Mouse (Mus musculus): Measurements from ENCODE around the gene Rps13. TPM values are rescaled to one million over a fixed set of nuclear protein-coding genes. Genes with fewer than 3 reads are reported as not detected.
A peak's percentile ranks its signal among the peaks of the same experiment; 100 is the strongest.

Gene Rps13
- total and polyA plus RNA-seq, 3 experiments = 388 to 1,979 (median 1,623) TPM

GRCm38 (mm10) chr7:116328777-116329176 lies 5.2 kb downstream of the Rps13 start:
- TF ChIP-seq NRF1 (IDR thresholded peaks at IDR 0.05; ENCODE audit: low read depth, low read length) (no peak), ELF1 (IDR thresholded peaks at IDR 0.05; ENCODE audit: low read depth, low read length) (no peak), SMC3 (IDR thresholded peaks at IDR 0.05; ENCODE audit: low read depth, low read length) (no peak), MEF2A (IDR thresholded peaks at IDR 0.05; ENCODE audit: borderline replicate concordance, low read depth, low read length) (no peak), ZKSCAN1 (IDR thresholded peaks at IDR 0.05; ENCODE audit: borderline replicate concordance, low read depth, low read length) (no peak), SIN3A (IDR thresholded peaks at IDR 0.05; ENCODE audit: low read length) (no peak)
- dilution Hi-C loops (cut with MboI; ENCODE audit: extremely low pct_ligation_motif_present, extremely low pct_unique_long_range_greater_than_20kb, low sequenced_read_pairs) = no loop called here
- in situ Hi-C loops (cut with MboI; ENCODE audit: low pct_ligation_motif_present, low pct_unique_long_range_greater_than_20kb, low sequenced_read_pairs) = loop anchor here (25.0 kb wide), 2 partner anchors 184 to 284 kb away; partner anchors contain the start of gene Nucb2
- Histone ChIP-seq H3K27ac (ENCODE audit: insufficient read depth, low read depth) (no peak overlapping the region), H3K4me2 (ENCODE audit: insufficient read depth, low read depth, poor library complexity, severe bottlenecking) (no peak overlapping the region), H3K4me3 (replicated peaks in 1 of 3; ENCODE audit: low read depth in 2 of 3, low read length in 2 of 3, poor library complexity in 1 of 3) (no peak overlapping the region), H3K79me2 (replicated peaks; ENCODE audit: control insufficient read depth, extremely low read depth, insufficient read depth, poor library complexity, severe bottlenecking) (peaks cover 14% of the 10 kb centered on the region), H3K4me1 (ENCODE audit: control insufficient read depth in 1 of 2, insufficient read depth in 2 of 2) (peaks cover 0 to 32% of the 10 kb centered on the region in 2 experiments; a peak in 2 of 4 replicates), H3K27me3 (replicated peaks) (no peaks in the 10 kb centered on the region), H3K36me3 (replicated peaks in 1 of 2; ENCODE audit: control insufficient read depth in 1 of 2, insufficient read depth in 1 of 2, low read length in 1 of 2) (peaks cover 29 to 41% of the 10 kb centered on the region in 2 experiments), H3K9me3 (replicated peaks; ENCODE audit: low read length) (no peaks in the 10 kb centered on the region), H3K9ac (ENCODE audit: insufficient read depth, low read depth) (no peak overlapping the region)
- DNase-seq (ENCODE audit: extremely low read depth) = no peak

GRCm38 (mm10) chr7:116327901-116328300 lies 6.1 kb downstream of the Rps13 start:
- no peak overlapping the region for H3K4me3 ChIP-seq (replicated peaks in 1 of 3; ENCODE audit: low read depth in 2 of 3, low read length in 2 of 3, poor library complexity in 1 of 3)
- no peak overlapping the region for H3K4me2 ChIP-seq (ENCODE audit: insufficient read depth, low read depth, poor library complexity, severe bottlenecking)
- no peak overlapping the region for H3K27ac ChIP-seq (ENCODE audit: insufficient read depth, low read depth)
- no peak overlapping the region for H3K9ac ChIP-seq (ENCODE audit: insufficient read depth, low read depth)
- in situ Hi-C loops (cut with MboI; ENCODE audit: low pct_ligation_motif_present, low pct_unique_long_range_greater_than_20kb, low sequenced_read_pairs) (loop anchor here (25.0 kb wide), 2 partner anchors 184 to 284 kb away; partner anchors contain the start of gene Nucb2), dilution Hi-C loops (cut with MboI; ENCODE audit: extremely low pct_ligation_motif_present, extremely low pct_unique_long_range_greater_than_20kb, low sequenced_read_pairs) (no loop called here)
- H3K4me1 ChIP-seq (ENCODE audit: control insufficient read depth in 1 of 2, insufficient read depth in 2 of 2) = peaks cover 0 to 36% of the 10 kb centered on the region in 2 experiments; a peak in 2 of 4 replicates
- peaks cover 29 to 39% of the 10 kb centered on the region in 2 experiments for H3K36me3 ChIP-seq (replicated peaks in 1 of 2; ENCODE audit: control insufficient read depth in 1 of 2, insufficient read depth in 1 of 2, low read length in 1 of 2)
- TF ChIP-seq TCF12 (IDR thresholded peaks at IDR 0.05; ENCODE audit: low read depth, low read length) = no peak
- no peak for TF ChIP-seq ETS1 (conservative IDR thresholded peaks at IDR 0.05; ENCODE audit: low read depth, low read length)
- TF ChIP-seq MXI1 (IDR thresholded peaks at IDR 0.05; ENCODE audit: low read depth, low read length) = no peak
- no peak for TF ChIP-seq MAZ (IDR thresholded peaks at IDR 0.05; ENCODE audit: low read depth, low read length)
- TF ChIP-seq PAX5 (IDR thresholded peaks at IDR 0.05; ENCODE audit: low read length) = no peak
- peaks cover 5% of the 10 kb centered on the region for H3K79me2 ChIP-seq (replicated peaks; ENCODE audit: control insufficient read depth, extremely low read depth, insufficient read depth, poor library complexity, severe bottlenecking)
- peak; percentile 64 for DNase-seq (ENCODE audit: extremely low read depth)
- H3K9me3 ChIP-seq (replicated peaks; ENCODE audit: low read length) = no peaks in the 10 kb centered on the region
- H3K27me3 ChIP-seq (replicated peaks) = no peaks in the 10 kb centered on the region

GRCm38 (mm10) chr7:116323331-116323964 lies 10.5 kb downstream of the Rps13 start:
- Histone ChIP-seq H3K79me2 (replicated peaks; ENCODE audit: control insufficient read depth, extremely low read depth, insufficient read depth, poor library complexity, severe bottlenecking) (no peaks in the 10 kb centered on the region), H3K9me3 (replicated peaks; ENCODE audit: low read length) (no peaks in the 10 kb centered on the region), H3K4me1 (ENCODE audit: control insufficient read depth in 1 of 2, insufficient read depth in 2 of 2) (peaks cover 0 to 8% of the 10 kb centered on the region in 2 experiments; a peak in 2 of 4 replicates), H3K9ac (ENCODE audit: insufficient read depth, low read depth) (no peak overlapping the region), H3K36me3 (replicated peaks in 1 of 2; ENCODE audit: control insufficient read depth in 1 of 2, insufficient read depth in 1 of 2, low read length in 1 of 2) (peaks cover 0 to 1% of the 10 kb centered on the region in 2 experiments), H3K27ac (ENCODE audit: insufficient read depth, low read depth) (no peak overlapping the region), H3K27me3 (replicated peaks) (no peaks in the 10 kb centered on the region), H3K4me2 (ENCODE audit: insufficient read depth, low read depth, poor library complexity, severe bottlenecking) (peak overlapping the region; percentile 23), H3K4me3 (replicated peaks in 1 of 3; ENCODE audit: low read depth in 2 of 3, low read length in 2 of 3, poor library complexity in 1 of 3) (no peak overlapping the region)
- dilution Hi-C loops (cut with MboI; ENCODE audit: extremely low pct_ligation_motif_present, extremely low pct_unique_long_range_greater_than_20kb, low sequenced_read_pairs) (no loop called here), in situ Hi-C loops (cut with MboI; ENCODE audit: low pct_ligation_motif_present, low pct_unique_long_range_greater_than_20kb, low sequenced_read_pairs) (no loop called here)
- peak; percentile 16; the same call in 1 of the 2 replicates for TF ChIP-seq ZC3H11A (IDR thresholded peaks at IDR 0.05; ENCODE audit: low read depth, low read length)
- TF ChIP-seq SMC3 (IDR thresholded peaks at IDR 0.05; ENCODE audit: low read depth, low read length) = peak; percentile 86
- TF ChIP-seq MXI1 (IDR thresholded peaks at IDR 0.05; ENCODE audit: low read depth, low read length) = peak; percentile 40; the same call in 1 of the 2 replicates
- peak; percentile 81 for TF ChIP-seq RAD21 (IDR thresholded peaks at IDR 0.05; ENCODE audit: low read depth, low read length)
- 0 out of 2 replicates have a peak, but pooled peaks have one; percentile 10 for TF ChIP-seq ELF1 (IDR thresholded peaks at IDR 0.05; ENCODE audit: low read depth, low read length)
- TF ChIP-seq CHD2 (IDR thresholded peaks at IDR 0.05; ENCODE audit: low read length) = no peak
- peak in 1 of 2 experiments; percentile 94; a peak in 2 of 4 replicates for TF ChIP-seq CTCF (conservative IDR thresholded peaks at IDR 0.05 in 1 of 2, IDR thresholded peaks at IDR 0.05 in 1 of 2; ENCODE audit: low read depth in 2 of 2, low read length in 2 of 2)
- TF ChIP-seq JUND (conservative IDR thresholded peaks at IDR 0.05; ENCODE audit: low read depth, low read length) = no peak
- peak; percentile 60 for DNase-seq (ENCODE audit: extremely low read depth)

Data from CH12.LX (cell line).